Mouse (Mus musculus) gastrocnemius, postnatal 36 days (tissue): ENCODE data around the gene Nlgn2. TPM values are rescaled to one million over a fixed set of nuclear protein-coding genes. Genes with fewer than 3 reads are reported as not detected.

Source experiments
- DNase-seq, 2 experiments: peaks; one replicate each; pipeline ENCODE4 v3.0.0; 2022
- intact Hi-C: fragments of 180-260 bp; cut with DNase I; formaldehyde crosslinking; loops from one replicate; pipeline ENCODE4 v1.15.1; 2025
- total RNA-seq, 2 experiments: library from RNA; stranded (reverse); gene quantifications; 2 replicates each; pipeline ENCODE4 v1.2.3; 2021

The Nlgn2 gene
- total RNA-seq, 2 experiments from 2014 or later, result 2.4 to 2.9 TPM

GRCm38 (mm10) chr11:69835326-69835965 is 2.1 kb downstream of the Nlgn2 start:
- intact Hi-C loops, result loop anchor here (5.0 kb wide), 1 partner anchor 33 kb away; the partner anchor contains the start of gene Fgf11
- DNase-seq, result no peak

GRCm38 (mm10) chr11:69834001-69834549 is 3.5 kb downstream of the Nlgn2 start:
- no peak for DNase-seq

GRCm38 (mm10) chr11:69833554-69833953 is 4.0 kb downstream of the Nlgn2 start:
- intact Hi-C loops, result no loop called here
- DNase-seq, result no peak

More at GRCm38 (mm10) chr11:69834001-69834549, 3.5 kb downstream of the Nlgn2 start:
- intact Hi-C loops, result no loop called here

- no peak for DNase-seq
- intact Hi-C loops, result no loop called here
Measured at GRCm38 (mm10) chr11:69828832-69829231, 8.8 kb downstream of the Nlgn2 start.

- intact Hi-C loops, result no loop called here
- DNase-seq, result no peak
Measured at GRCm38 (mm10) chr11:69823456-69823855, 14.1 kb downstream of the Nlgn2 start.

DNA sequence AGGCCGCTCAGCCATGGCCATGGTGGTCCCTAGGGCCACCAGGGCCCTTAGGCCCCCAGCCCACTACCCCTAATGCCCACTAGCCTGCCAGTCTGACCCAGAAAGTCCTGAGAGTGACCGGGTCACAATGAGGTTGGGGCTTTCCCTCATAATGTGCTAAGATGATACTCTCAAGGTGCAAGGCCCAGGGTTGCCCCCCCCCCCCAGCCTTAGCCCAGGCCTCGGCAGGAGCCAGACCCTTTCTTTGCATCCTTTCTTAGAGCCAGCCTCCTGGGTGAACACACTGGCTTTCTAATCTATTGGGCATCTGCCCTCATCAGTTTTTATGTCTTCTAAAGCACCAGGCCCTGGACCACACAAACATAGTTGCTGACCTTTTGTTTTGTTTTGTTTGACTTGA is 15.5 kb downstream of the Nlgn2 start, which contains the start of gene Spem1:
TSS of gene Spem1 (minus strand) at position 101 of the 400 bp plus-strand sequence.
- DNase-seq, result no peak
- intact Hi-C loops, result no loop called here

- intact Hi-C loops, result no loop called here
- DNase-seq, result no peak
Measured at GRCm38 (mm10) chr11:69818871-69819270, 18.7 kb downstream of the Nlgn2 start.

- no peak for DNase-seq
Measured at GRCm38 (mm10) chr11:69818365-69818764, 19.2 kb downstream of the Nlgn2 start, which contains the start of gene Spem2. Spem2 (minus strand) TSS chr11:69818465.

DNA sequence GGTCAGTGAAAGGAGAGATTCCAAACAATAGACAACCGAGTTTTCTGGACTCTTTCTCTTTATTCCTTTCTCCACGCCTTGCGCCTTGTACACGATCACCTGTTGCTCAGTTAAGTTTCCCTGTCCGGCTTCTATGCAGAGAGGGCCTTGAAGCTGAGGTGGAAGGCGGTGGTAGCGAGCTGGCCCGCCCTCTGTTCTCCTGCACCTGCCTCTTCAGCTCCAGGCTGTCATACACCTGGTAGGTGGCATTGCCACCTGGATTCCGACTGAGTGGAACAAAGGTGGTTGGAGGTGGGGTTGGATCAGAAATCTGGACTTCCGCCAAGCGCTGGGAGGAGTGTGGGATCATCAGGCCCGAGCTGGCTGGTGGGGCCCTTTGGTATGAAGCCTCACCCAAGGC is 21.1 kb downstream of the Nlgn2 start:
- intact Hi-C loops, result no loop called here
- no peak for DNase-seq

More at GRCm38 (mm10) chr11:69818365-69818764, 19.2 kb downstream of the Nlgn2 start, which contains the start of gene Spem2:
- intact Hi-C loops, result no loop called here

- no peak for DNase-seq
- intact Hi-C loops, result no loop called here
Measured at GRCm38 (mm10) chr11:69815155-69815554, 22.4 kb downstream of the Nlgn2 start, which contains the start of gene Gm39566. Gm39566 (minus strand) TSS chr11:69815298.

- DNase-seq, result no peak
- intact Hi-C loops, result no loop called here
Measured at GRCm38 (mm10) chr11:69810280-69810679, 27.3 kb downstream of the Nlgn2 start.

- intact Hi-C loops, result no loop called here
- no peak for DNase-seq
Measured at GRCm38 (mm10) chr11:69807641-69808040, 29.9 kb downstream of the Nlgn2 start.

DNA sequence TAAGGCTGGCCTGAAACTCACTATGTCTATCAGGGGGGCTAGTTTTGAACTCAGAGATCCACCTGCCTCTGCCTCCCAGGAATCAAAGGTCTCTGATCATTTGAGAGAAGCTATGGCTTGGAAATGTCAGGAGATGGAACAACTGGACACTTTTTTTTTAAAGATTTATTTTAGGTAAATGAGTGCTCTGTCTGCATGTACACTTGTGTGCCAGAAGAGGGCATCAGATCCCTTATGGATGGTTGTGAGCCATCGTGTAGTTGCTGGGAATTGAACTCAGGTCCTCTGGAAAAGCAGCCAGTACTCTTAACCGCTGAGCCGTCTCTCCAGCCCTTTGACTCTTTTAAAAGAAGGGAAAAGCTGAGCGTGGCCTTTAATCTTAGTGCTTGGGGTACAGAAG is 31.2 kb downstream of the Nlgn2 start:
- DNase-seq, result no peak
- intact Hi-C loops, result no loop called here

DNA sequence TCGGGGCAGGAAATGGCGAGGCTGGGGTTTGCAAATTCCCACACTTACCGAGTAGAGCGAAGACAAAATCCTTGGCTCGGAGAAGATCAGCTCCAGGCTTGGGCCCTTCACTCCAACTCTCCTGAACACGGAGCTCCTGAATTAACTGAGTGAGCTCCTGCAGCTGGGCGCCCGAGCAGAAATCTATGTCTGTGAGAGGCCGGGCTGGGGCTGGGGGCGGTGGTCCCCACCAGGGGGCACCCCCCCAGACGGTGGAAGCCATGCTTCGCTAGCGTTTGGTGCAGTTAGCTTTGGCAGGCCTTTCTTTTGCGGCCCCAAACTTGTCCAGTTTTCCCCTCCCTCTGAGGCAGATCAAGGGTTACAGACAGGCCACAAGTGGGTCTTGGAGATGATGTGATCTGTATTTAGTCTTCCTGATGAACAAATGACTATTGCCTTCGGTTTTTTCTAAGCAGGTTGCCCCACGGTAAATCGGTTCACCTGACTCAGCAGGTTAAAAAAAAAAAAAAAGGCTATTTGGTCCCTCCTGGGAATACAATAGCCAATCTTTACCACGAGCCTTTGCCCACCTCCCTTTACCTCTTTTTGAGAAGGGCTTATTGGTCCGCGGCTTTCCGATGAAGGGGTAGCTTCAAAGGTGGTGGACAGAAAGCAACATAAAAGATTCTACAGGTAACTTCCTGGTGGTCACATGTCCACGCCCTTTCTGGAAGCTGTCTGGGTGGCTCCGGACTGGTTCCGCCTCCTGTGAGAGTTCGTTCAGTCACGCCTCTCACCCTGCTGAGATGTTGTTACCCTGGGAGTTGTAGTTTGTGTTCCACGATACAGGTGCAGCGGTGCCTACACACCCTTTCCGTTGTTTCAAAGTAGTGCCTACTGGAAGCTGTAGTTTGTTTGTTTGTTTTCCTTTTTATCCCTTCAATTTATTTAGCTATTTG is 32.3 kb downstream of the Nlgn2 start, which contains the start of gene Tmem102:
TSS of gene Tmem102 (minus strand) at position 653 of the 938 bp plus-strand sequence.
- intact Hi-C loops, result loop anchor here (5.0 kb wide), 3 partner anchors 32 to 72 kb away; partner anchors contain the start of genes Nlgn2, Slc35g3, Tmem256 and Tmem95

DNA sequence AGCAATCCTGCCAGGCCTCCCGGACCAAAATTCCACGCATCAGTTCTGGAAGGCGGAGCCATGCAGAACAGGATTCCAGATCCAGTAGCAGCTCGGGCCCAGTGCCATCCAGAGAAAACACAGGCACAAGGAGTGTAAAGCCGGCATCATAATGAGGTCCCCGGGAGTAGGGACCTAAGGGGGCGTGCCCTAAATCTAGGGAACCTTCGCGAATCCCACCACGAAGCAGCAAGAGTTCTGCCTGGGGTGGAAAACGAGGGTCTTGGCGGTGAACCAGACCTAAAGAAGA is 33.0 kb downstream of the Nlgn2 start:
- DNase-seq, result no peak
- intact Hi-C loops, result loop anchor here (5.0 kb wide), 3 partner anchors 33 to 73 kb away; partner anchors contain the start of genes Nlgn2, Slc35g3, Tmem256 and Tmem95

More for the DNA sequence above, 32.3 kb downstream of the Nlgn2 start, which contains the start of gene Tmem102:
- DNase-seq, result no peak

GRCm38 (mm10) chr11:69803786-69804651 is 33.6 kb downstream of the Nlgn2 start:
- peak; percentile 68 for DNase-seq
- intact Hi-C loops, result loop anchor here (5.0 kb wide), 3 partner anchors 33 to 73 kb away; partner anchors contain the start of genes Nlgn2, Slc35g3, Tmem256 and Tmem95

GRCm38 (mm10) chr11:69803328-69803727 is 34.3 kb downstream of the Nlgn2 start:
- DNase-seq, result no peak
- intact Hi-C loops, result loop anchor here (5.0 kb wide), 3 partner anchors 34 to 74 kb away; partner anchors contain the start of genes Nlgn2, Slc35g3, Tmem256 and Tmem95

- DNase-seq, result peak; percentile 86 to 87
- intact Hi-C loops, result loop anchor here (5.0 kb wide), 3 partner anchors 35 to 75 kb away; partner anchors contain the start of genes Nlgn2, Slc35g3, Tmem256 and Tmem95
Measured at GRCm38 (mm10) chr11:69802648-69803105, 34.9 kb downstream of the Nlgn2 start.

GRCm38 (mm10) chr11:69801379-69801977 is 36.1 kb downstream of the Nlgn2 start, which contains the start of gene Fgf11:
Fgf11 (minus strand) TSS chr11:69801857.
- intact Hi-C loops, result loop anchor here (5.0 kb wide), 3 partner anchors 36 to 76 kb away; partner anchors contain the start of genes Nlgn2, Slc35g3, Tmem256 and Tmem95
- DNase-seq, result no peak
